Mouse (Mus musculus): ENCODE measurements around the gene Atl3. TPM values are rescaled to one million over a fixed set of nuclear protein-coding genes. Genes with fewer than 3 reads are reported as not detected.

The Atl3 gene
- polyA plus RNA-seq, 1 experiment from 2014 or later = 9.2 TPM

DNA sequence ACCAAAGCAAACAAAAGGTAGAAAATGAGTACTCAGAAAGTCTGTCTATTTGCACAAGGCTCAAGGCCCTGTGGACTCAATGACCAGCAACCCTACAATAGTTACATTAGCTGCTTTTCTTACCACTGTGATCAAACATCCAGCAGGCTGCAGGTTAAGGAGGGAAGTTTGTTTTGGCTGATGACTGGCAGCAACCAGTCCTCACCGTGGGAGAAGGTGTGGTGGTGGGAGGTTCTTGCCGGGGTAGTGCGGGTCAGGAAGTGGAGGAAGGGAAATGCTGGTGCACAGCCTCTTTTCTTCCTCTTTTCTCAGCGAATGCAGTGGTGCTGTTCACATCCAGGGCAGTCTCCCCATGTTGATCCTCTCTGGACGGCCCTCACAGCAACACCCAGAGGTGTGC lies 87.2 kb downstream of the Atl3 start:
- no peak overlapping the region for H3K4me2 ChIP-seq (ENCODE audit: low read depth, low read length)
- no peak overlapping the region for H3K9ac ChIP-seq (ENCODE audit: low read length)
- 42% methylated on average over 5 of the region's 5 CpGs for WGBS
- peaks cover 9% of the 10 kb centered on the region for H3K36me3 ChIP-seq (ENCODE audit: control insufficient read depth, insufficient read depth)
- H3K4me3 ChIP-seq (ENCODE audit: low read length) = no peak overlapping the region
- H3K27me3 ChIP-seq (ENCODE audit: control insufficient read depth, insufficient read depth, low read length) = no peaks in the 10 kb centered on the region
- H3K9me3 ChIP-seq (replicated peaks; ENCODE audit: control insufficient read depth, low read length) = no peaks in the 10 kb centered on the region
- no peak overlapping the region for H3K27ac ChIP-seq (ENCODE audit: low read length)
- no peak for ATAC-seq (replicated peaks; ENCODE audit: extremely low read depth, insufficient read depth, low FRiP score)
- H3K4me1 ChIP-seq (ENCODE audit: control insufficient read depth, insufficient read depth, low read length) = peaks cover 22% of the 10 kb centered on the region

- Histone ChIP-seq H3K9me3 (replicated peaks; ENCODE audit: control insufficient read depth, low read length) (0 out of 2 replicates have a peak, but pooled peaks cover under 1% of the 10 kb centered on the region), H3K9ac (ENCODE audit: low read length) (no peak overlapping the region), H3K27me3 (ENCODE audit: control insufficient read depth, insufficient read depth, low read length) (no peaks in the 10 kb centered on the region), H3K4me2 (ENCODE audit: low read depth, low read length) (no peak overlapping the region), H3K27ac (ENCODE audit: low read length) (peak overlapping the region; percentile 8; the same call in 1 of the 2 replicates), H3K36me3 (ENCODE audit: control insufficient read depth, insufficient read depth) (peaks cover 12% of the 10 kb centered on the region), H3K4me1 (ENCODE audit: control insufficient read depth, insufficient read depth, low read length) (peaks cover 22% of the 10 kb centered on the region), H3K4me3 (ENCODE audit: low read length) (no peak overlapping the region)
- 29% methylated on average over 7 of the region's 7 CpGs for WGBS
- ATAC-seq (replicated peaks; ENCODE audit: extremely low read depth, insufficient read depth, low FRiP score) = peak; percentile 51
These were observed 89.3 kb downstream of the Atl3 start for GRCm38 (mm10) chr19:7583101-7583500.

- ATAC-seq (replicated peaks; ENCODE audit: extremely low read depth, insufficient read depth, low FRiP score) = no peak
- no peak overlapping the region for H3K27ac ChIP-seq (ENCODE audit: low read length)
- H3K9me3 ChIP-seq (replicated peaks; ENCODE audit: control insufficient read depth, low read length) = 0 out of 2 replicates have a peak, but pooled peaks cover 2% of the 10 kb centered on the region
- no peak overlapping the region for H3K4me2 ChIP-seq (ENCODE audit: low read depth, low read length)
- H3K9ac ChIP-seq (ENCODE audit: low read length) = no peak overlapping the region
- H3K4me3 ChIP-seq (ENCODE audit: low read length) = no peak overlapping the region
- peaks cover 14% of the 10 kb centered on the region for H3K36me3 ChIP-seq (ENCODE audit: control insufficient read depth, insufficient read depth)
- H3K27me3 ChIP-seq (ENCODE audit: control insufficient read depth, insufficient read depth, low read length) = no peaks in the 10 kb centered on the region
- WGBS = 79% methylated on average over 3 of the region's 3 CpGs
- peaks cover 22% of the 10 kb centered on the region for H3K4me1 ChIP-seq (ENCODE audit: control insufficient read depth, insufficient read depth, low read length)
These were observed 89.8 kb downstream of the Atl3 start for GRCm38 (mm10) chr19:7583599-7583998.

- Histone ChIP-seq H3K9ac (ENCODE audit: low read length) (no peak overlapping the region), H3K27me3 (ENCODE audit: control insufficient read depth, insufficient read depth, low read length) (no peaks in the 10 kb centered on the region), H3K36me3 (ENCODE audit: control insufficient read depth, insufficient read depth) (peaks cover 8% of the 10 kb centered on the region), H3K4me3 (ENCODE audit: low read length) (no peak overlapping the region), H3K4me2 (ENCODE audit: low read depth, low read length) (no peak overlapping the region), H3K27ac (ENCODE audit: low read length) (peak overlapping the region; percentile 69), H3K9me3 (replicated peaks; ENCODE audit: control insufficient read depth, low read length) (0 out of 2 replicates have a peak, but pooled peaks cover 4% of the 10 kb centered on the region), H3K4me1 (ENCODE audit: control insufficient read depth, insufficient read depth, low read length) (peaks cover 24% of the 10 kb centered on the region)
- WGBS = 75% methylated on average over 8 of the region's 8 CpGs
- peak; percentile 25; the same call in 1 of the 2 replicates for ATAC-seq (replicated peaks; ENCODE audit: extremely low read depth, insufficient read depth, low FRiP score)
These were observed 91.4 kb downstream of the Atl3 start for GRCm38 (mm10) chr19:7585279-7585678.

DNA sequence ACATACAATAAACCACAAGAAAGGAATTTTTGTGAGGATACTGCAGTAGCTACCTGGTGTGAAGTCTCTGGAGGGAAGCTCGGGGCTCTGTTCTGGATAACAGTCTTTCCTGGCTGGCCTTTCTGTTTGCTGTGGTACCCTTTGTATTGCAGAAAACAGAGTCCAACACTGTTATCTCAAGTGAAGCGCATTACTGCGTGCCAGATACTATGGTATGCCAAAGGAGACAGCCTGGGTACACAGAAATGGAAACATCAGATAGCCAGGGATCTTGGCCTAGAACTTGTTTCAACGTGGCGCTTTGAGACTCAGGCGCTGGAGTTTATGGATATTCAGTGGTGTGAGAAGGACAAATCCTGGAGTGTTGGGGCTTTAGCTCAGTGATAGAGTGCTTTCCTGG lies 91.9 kb downstream of the Atl3 start:
- no peak for ATAC-seq (replicated peaks; ENCODE audit: extremely low read depth, insufficient read depth, low FRiP score)
- Histone ChIP-seq H3K9ac (ENCODE audit: low read length) (no peak overlapping the region), H3K9me3 (replicated peaks; ENCODE audit: control insufficient read depth, low read length) (0 out of 2 replicates have a peak, but pooled peaks cover 5% of the 10 kb centered on the region), H3K4me1 (ENCODE audit: control insufficient read depth, insufficient read depth, low read length) (peaks cover 22% of the 10 kb centered on the region), H3K36me3 (ENCODE audit: control insufficient read depth, insufficient read depth) (peaks cover 8% of the 10 kb centered on the region), H3K4me2 (ENCODE audit: low read depth, low read length) (no peak overlapping the region), H3K4me3 (ENCODE audit: low read length) (no peak overlapping the region), H3K27me3 (ENCODE audit: control insufficient read depth, insufficient read depth, low read length) (no peaks in the 10 kb centered on the region), H3K27ac (ENCODE audit: low read length) (peak overlapping the region; percentile 69)
- 59% methylated on average over 6 of the region's 6 CpGs for WGBS

Other genes starting within 250 kb of the Atl3 start
- gene Rcor2, start 226.7 kb upstream of the Atl3 start, polyA plus RNA-seq (2015; fragmentation: Nextera tagmentation; extraction: Ambion mirVana) = 11.9 and 18.0 TPM in 2 replicates
- gene Mark2, start 152.2 kb upstream of the Atl3 start, polyA plus RNA-seq (2015; fragmentation: Nextera tagmentation; extraction: Ambion mirVana) = 32.4 and 33.0 TPM in 2 replicates
- 15.0 and 19.0 TPM in 2 replicates for gene Spindoc, start 111.0 kb upstream of the Atl3 start, polyA plus RNA-seq (2015; fragmentation: Nextera tagmentation; extraction: Ambion mirVana)
- gene 2700081O15Rik, start 76.4 kb upstream of the Atl3 start, polyA plus RNA-seq (2015; fragmentation: Nextera tagmentation; extraction: Ambion mirVana) = 3.1 and 3.4 TPM in 2 replicates
- gene Rtn3, start 10.8 kb upstream of the Atl3 start, polyA plus RNA-seq (2015; fragmentation: Nextera tagmentation; extraction: Ambion mirVana) = 134 and 139 TPM in 2 replicates
- 51.4 and 53.0 TPM in 2 replicates for gene Pla2g16, start 63.4 kb downstream of the Atl3 start, polyA plus RNA-seq (2015; fragmentation: Nextera tagmentation; extraction: Ambion mirVana)
- gene Lgals12, start 113.2 kb downstream of the Atl3 start, polyA plus RNA-seq (2015; fragmentation: Nextera tagmentation; extraction: Ambion mirVana) = 0.20 and 0.21 TPM in 2 replicates
- gene Hrasls5, start 118.5 kb downstream of the Atl3 start, polyA plus RNA-seq (2015; fragmentation: Nextera tagmentation; extraction: Ambion mirVana) = not detected in 2 replicates
- gene Slc22a19, start 217.3 kb downstream of the Atl3 start, polyA plus RNA-seq (2015; fragmentation: Nextera tagmentation; extraction: Ambion mirVana) = 0.11 TPM in 1 of 2 replicates, not detected in the other

Data from heart, embryonic 16.5 days (tissue).